Mouse (Mus musculus) urinary bladder, postnatal 4 days (tissue): ENCODE measurements around the gene Gpr87.
"Not testable (repeated sequence)": the region's sequence is repeated elsewhere in the genome, so short reads cannot be mapped to it uniquely, and the experiment has no call there.

Source experiments
- DNase-seq, 2 experiments: peaks; one replicate each; pipeline ENCODE4 v3.0.0; 2021 to 2022; ENCODE audit warnings: low spot score in 2 of 2

Gpr87 gene

GRCm38 (mm10) chr3:59187336-59187735 lies 7.6 kb downstream of the Gpr87 start:
- no peak for DNase-seq

GRCm38 (mm10) chr3:59185662-59186061 lies 9.2 kb downstream of the Gpr87 start:
- no peak for DNase-seq

GRCm38 (mm10) chr3:59182129-59182528 lies 12.8 kb downstream of the Gpr87 start:
- DNase-seq = no peak

GRCm38 (mm10) chr3:59181134-59181533 lies 13.8 kb downstream of the Gpr87 start:
- no peak for DNase-seq

- no peak for DNase-seq
These were observed 18.0 kb downstream of the Gpr87 start for GRCm38 (mm10) chr3:59176871-59177270.

GRCm38 (mm10) chr3:59175234-59175633 lies 19.7 kb downstream of the Gpr87 start:
- no peak for DNase-seq

GRCm38 (mm10) chr3:59174426-59175154 lies 20.3 kb downstream of the Gpr87 start:
- DNase-seq = no peak

- no peak for DNase-seq
These were observed 24.8 kb downstream of the Gpr87 start for GRCm38 (mm10) chr3:59169921-59170627.

- DNase-seq = no peak
These were observed 25.7 kb downstream of the Gpr87 start for GRCm38 (mm10) chr3:59169215-59169614.

- DNase-seq = no peak
These were observed 26.4 kb downstream of the Gpr87 start for GRCm38 (mm10) chr3:59168476-59168875.

GRCm38 (mm10) chr3:59167417-59168054 lies 27.4 kb downstream of the Gpr87 start:
- no peak for DNase-seq

- no peak for DNase-seq
These were observed 34.4 kb downstream of the Gpr87 start for GRCm38 (mm10) chr3:59160465-59160864.

GRCm38 (mm10) chr3:59157048-59157447 lies 37.9 kb downstream of the Gpr87 start:
- DNase-seq = no peak

- no peak for DNase-seq
These were observed 39.5 kb downstream of the Gpr87 start for GRCm38 (mm10) chr3:59155404-59155803.

GRCm38 (mm10) chr3:59154888-59155287 lies 40.0 kb downstream of the Gpr87 start:
- DNase-seq = no peak

GRCm38 (mm10) chr3:59153424-59153823 lies 41.5 kb downstream of the Gpr87 start, which contains the start of gene P2ry14:
Gene P2ry14 (minus strand): TSS chr3:59153618.
- no peak for DNase-seq

GRCm38 (mm10) chr3:59150624-59151023 lies 44.3 kb downstream of the Gpr87 start:
- DNase-seq = no peak

- no peak for DNase-seq
These were observed 45.3 kb downstream of the Gpr87 start for GRCm38 (mm10) chr3:59149646-59150045.

GRCm38 (mm10) chr3:59145194-59145593 lies 49.7 kb downstream of the Gpr87 start:
- no peak for DNase-seq

GRCm38 (mm10) chr3:59141507-59142305 lies 53.2 kb downstream of the Gpr87 start:
- no peak for DNase-seq

- not testable (repeated sequence) for DNase-seq
These were observed 54.0 kb downstream of the Gpr87 start for GRCm38 (mm10) chr3:59140941-59141340.

GRCm38 (mm10) chr3:59140115-59140514 lies 54.8 kb downstream of the Gpr87 start:
- no peak for DNase-seq
